Mouse (Mus musculus): Measurements from ENCODE around the gene Smim20.

DNA sequence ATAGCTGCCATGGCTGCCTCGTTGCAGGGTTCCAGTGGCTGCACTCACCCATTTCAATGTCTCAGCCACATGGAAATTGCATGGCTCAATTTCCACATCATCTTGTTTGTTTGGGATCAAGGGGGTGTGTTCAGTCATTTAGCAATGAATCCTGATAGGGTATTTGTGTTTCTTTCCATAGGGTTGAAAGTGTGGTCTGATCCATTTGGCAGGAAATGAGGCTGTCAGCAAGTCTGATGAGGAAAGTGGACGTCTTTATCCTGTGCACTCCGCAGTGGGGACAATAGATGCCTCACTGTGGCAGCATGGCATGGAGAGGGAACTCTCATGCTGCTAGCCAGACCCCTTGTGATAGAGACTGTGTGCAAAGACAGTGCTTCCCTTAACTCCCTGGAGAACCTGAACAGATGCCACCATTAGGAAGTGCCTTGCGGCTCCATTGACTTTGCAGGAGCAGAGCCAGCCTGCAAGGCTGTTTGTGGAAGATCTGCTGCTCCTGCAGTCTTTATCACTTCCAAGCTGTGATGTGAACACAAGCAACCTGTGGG, 10.9 kb downstream of the Smim20 start:
- TF ChIP-seq CTCF (IDR thresholded peaks at IDR 0.05; ENCODE audit: control insufficient read depth, insufficient read depth, insufficient read length) = no peak
- TF ChIP-seq USF1 (IDR thresholded peaks at IDR 0.05; ENCODE audit: low read depth) = no peak
- TF ChIP-seq MAX (IDR thresholded peaks at IDR 0.05) = no peak
